Mouse (Mus musculus) forebrain, embryonic 12.5 days (tissue): ENCODE data around the gene Pycr2. TPM values are rescaled to one million over a fixed set of nuclear protein-coding genes. Genes with fewer than 3 reads are reported as not detected.

Experiments used
- ATAC-seq: fragments of 200-750 bp; cut with Nextera tagmentation; 2 replicates; pipeline ENCODE4 v1.8.0; 2017; ENCODE audit warnings: moderate TSS enrichment; ENCODE audit not compliant: low FRiP score
- H3K27ac ChIP-seq: fragments of 300-500 bp; sonication (generic); 2 replicates; pipeline ENCODE4 v1.5.1; 2016; ENCODE audit warnings: mild to moderate bottlenecking
- H3K27me3 ChIP-seq: fragments of 300-500 bp; sonication (generic); 2 replicates; pipeline ENCODE4 v1.6.1; 2016; ENCODE audit warnings: mild to moderate bottlenecking
- H3K36me3 ChIP-seq: fragments of 300-500 bp; sonication (generic); replicated peaks from 2 replicates; pipeline ENCODE4 v1.6.1; 2016; ENCODE audit warnings: mild to moderate bottlenecking
- H3K4me1 ChIP-seq: fragments of 300-500 bp; sonication (generic); 2 replicates; pipeline ENCODE4 v1.6.1; 2016
- H3K4me2 ChIP-seq: fragments of 300-500 bp; sonication (generic); 2 replicates; pipeline ENCODE4 v1.6.1; 2016; ENCODE audit warnings: mild to moderate bottlenecking, moderate library complexity
- H3K4me3 ChIP-seq: fragments of 300-500 bp; sonication (generic); replicated peaks from 2 replicates; pipeline ENCODE4 v1.5.1; 2016; ENCODE audit warnings: mild to moderate bottlenecking
- H3K9ac ChIP-seq: fragments of 300-500 bp; sonication (generic); 2 replicates; pipeline ENCODE4 v1.6.1; 2016; ENCODE audit warnings: mild to moderate bottlenecking
- H3K9me3 ChIP-seq: fragments of 300-500 bp; sonication (generic); 2 replicates; pipeline ENCODE4 v1.6.1; 2016
- WGBS: fragments of 180-500 bp; shearing (Covaris S2); methylation state at CpG from one replicate; pipeline ENCODE4 v1.1.7; 2016; 5-methylcytosine and 5-hydroxymethylcytosine counted together
- polyA plus RNA-seq: library from polyadenylated mRNA; unstranded; fragments of >200 nt; fragmentation: Nextera tagmentation; extraction: Ambion mirVana; gene quantifications from 2 replicates; pipeline ENCODE4 v1.2.1, GENCODE M21; 2016

Gene Pycr2
- polyA plus RNA-seq, 1 experiment from 2014 or later: 98.3 TPM

DNA sequence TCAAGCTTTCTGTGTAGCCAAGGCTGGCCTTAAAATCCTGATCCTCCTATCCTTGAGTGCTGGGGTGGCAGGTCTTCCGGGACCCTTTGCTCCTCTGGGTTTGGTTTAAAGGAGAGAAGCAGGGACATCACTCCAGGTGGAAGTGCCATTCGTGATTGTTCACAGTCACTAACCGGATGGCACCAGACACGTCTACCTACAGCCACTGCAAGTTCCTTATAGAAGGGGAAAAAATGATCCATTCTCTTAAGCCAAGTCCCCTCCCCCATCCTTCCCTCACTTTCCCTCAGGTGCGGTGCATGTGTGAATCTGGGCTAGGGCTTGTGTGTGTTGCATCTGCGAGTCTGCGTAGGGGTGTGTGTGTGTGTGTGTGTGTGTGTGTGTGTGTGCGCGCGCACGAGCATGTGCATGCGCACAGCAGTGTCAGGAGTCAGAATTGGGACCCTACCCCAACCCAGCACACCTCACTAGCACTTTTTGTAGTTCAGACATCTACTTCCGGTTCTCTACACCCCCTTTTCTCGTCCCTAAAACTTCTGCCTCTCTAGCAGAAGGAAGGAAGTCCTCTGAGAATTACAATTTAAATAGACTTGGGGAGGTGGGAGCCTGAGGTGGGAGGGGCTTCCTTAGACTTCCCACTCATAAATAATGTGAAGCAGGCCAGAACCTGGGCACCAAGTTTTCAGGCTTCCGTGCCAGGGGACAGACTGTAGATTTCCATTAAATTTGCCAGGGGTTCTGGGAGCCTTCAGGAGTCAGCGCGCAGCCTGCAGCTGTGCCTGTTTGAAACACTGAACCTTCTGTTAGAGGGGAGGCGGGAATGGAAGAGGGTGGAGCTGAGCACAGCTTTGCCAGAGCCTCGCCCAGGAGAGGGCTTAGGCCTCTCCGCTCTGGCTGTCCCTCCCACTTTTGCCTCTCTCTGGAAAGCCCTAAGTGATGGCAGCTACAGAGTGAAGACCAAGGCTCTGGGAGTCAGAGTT lies 41.2 kb downstream of the Pycr2 start:
- H3K9me3 ChIP-seq: no peaks in the 10 kb centered on the region
- no peak overlapping the region for H3K9ac ChIP-seq
- no peak overlapping the region for H3K4me2 ChIP-seq
- 30% methylated on average over 20 of the region's 20 CpGs for WGBS
- no peak overlapping the region for H3K27ac ChIP-seq
- H3K4me3 ChIP-seq: no peak overlapping the region
- H3K27me3 ChIP-seq: peaks cover 54% of the 10 kb centered on the region
- peaks cover 23% of the 10 kb centered on the region for H3K4me1 ChIP-seq
- no peaks in the 10 kb centered on the region; the same call in 1 of the 2 replicates for H3K36me3 ChIP-seq
- 0 out of 2 replicates have a peak, but pooled peaks have one; percentile 39 for ATAC-seq

DNA sequence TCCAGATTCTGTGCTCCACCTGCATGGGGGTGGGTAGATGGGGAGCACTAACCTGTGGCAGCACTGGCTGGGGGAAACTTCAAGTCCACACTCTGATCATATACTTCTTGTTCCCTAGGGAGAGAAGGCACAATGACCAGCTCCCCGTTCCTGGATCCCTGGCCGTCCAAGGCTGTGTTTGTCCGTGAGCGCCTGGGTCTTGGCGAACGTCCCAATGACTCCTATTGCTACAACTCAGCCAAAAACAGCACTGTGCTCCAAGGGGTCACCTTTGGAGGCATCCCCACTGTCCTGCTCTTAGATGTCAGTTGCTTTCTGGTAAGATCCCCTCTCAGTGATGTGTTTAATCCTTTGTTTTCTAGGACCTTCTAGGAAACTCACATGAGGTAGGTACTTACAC lies 42.4 kb downstream of the Pycr2 start:
- no peaks in the 10 kb centered on the region for H3K9me3 ChIP-seq
- WGBS: 95% methylated on average over 6 of the region's 6 CpGs

DNA sequence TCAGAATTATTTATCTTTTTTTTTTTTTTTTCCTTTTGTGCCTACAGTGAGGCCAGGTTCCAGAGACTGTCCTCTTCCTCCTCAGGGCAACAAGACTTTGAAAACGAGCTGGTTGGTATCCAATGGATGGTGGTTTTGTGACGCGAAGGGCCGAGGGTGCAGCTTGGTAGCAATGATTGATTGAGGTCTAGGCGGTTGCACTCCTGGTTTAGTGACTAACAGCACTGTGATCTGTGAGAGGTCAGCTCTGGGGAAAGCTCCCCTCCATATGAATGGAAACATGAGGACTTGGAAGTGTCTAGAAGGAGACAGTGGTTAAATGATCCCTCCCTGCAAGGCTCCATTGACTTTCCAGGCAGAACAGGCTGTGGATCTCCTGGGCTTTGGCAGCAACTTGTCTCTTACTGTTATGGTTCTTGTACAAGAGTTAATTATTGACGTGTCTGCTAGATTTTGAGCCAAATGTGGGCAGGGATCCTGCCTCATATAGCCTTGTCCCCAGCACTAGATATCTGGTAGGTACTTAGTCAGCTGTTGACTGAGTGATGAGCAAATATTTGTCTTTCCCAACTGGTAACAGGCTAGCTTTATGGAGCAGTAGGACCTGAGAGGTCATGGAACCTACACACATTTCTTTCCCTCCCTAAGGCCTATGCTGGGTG lies 48.1 kb downstream of the Pycr2 start:
- Histone ChIP-seq H3K27me3 (no peaks in the 10 kb centered on the region), H3K4me3 (no peak overlapping the region), H3K9ac (no peak overlapping the region), H3K36me3 (no peaks in the 10 kb centered on the region; the same call in 1 of the 2 replicates), H3K4me2 (no peak overlapping the region), H3K9me3 (no peaks in the 10 kb centered on the region), H3K4me1 (no peaks in the 10 kb centered on the region), H3K27ac (no peak overlapping the region)
- ATAC-seq: no peak
- 90% methylated on average over 6 of the region's 6 CpGs for WGBS

More for the DNA sequence above, 42.4 kb downstream of the Pycr2 start:
- ATAC-seq: no peak
- Histone ChIP-seq H3K4me3 (no peak overlapping the region), H3K4me1 (peaks cover 23% of the 10 kb centered on the region), H3K27ac (no peak overlapping the region), H3K9ac (no peak overlapping the region), H3K4me2 (no peak overlapping the region), H3K27me3 (peaks cover 43% of the 10 kb centered on the region), H3K36me3 (no peaks in the 10 kb centered on the region; the same call in 1 of the 2 replicates)

DNA sequence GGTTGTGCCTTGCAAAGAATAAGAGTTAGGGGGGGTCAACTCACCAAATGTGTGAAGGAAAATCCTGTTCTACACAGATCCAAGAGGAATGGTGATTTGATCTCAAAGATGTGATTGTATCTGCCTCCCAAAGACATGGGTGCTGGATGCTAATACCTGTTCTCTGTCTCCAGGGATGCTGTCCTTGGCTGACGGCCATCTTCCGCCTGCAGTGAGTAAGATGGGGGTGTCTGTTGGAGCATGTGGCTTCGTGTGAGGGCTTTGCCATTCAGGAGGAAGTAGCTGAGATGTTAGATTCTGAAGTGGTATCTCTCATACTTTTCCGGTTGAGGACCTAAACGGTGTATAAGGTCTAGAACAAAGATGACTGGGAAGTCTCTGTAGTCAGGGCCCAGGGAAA lies 48.7 kb downstream of the Pycr2 start:
- Histone ChIP-seq H3K9me3 (no peaks in the 10 kb centered on the region), H3K4me3 (no peak overlapping the region), H3K4me2 (no peak overlapping the region), H3K27me3 (no peaks in the 10 kb centered on the region), H3K27ac (no peak overlapping the region), H3K9ac (no peak overlapping the region), H3K4me1 (no peaks in the 10 kb centered on the region), H3K36me3 (no peaks in the 10 kb centered on the region; the same call in 1 of the 2 replicates)
- 88% methylated on average over 5 of the region's 5 CpGs for WGBS
- no peak for ATAC-seq

DNA sequence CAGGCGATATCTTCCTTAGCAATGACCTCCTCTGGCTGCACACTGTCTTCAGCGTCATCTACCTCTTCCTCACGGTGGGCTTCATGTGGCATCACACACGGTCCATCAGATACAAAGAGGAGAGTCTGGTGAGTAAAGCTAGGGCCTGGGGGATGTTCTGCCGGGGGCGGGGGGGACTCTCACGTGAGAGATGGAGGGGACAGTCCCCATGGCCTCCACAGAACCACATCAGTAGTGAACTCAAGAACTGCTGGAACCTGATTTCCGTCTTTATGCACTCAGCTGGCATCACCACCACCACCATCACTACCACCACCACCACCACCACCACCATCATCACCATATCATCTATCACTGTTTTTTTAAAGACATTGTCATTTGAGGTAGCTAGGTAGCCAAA lies 52.3 kb downstream of the Pycr2 start:
- Histone ChIP-seq H3K4me1 (no peaks in the 10 kb centered on the region), H3K4me2 (no peak overlapping the region), H3K4me3 (no peak overlapping the region), H3K36me3 (no peaks in the 10 kb centered on the region), H3K9me3 (no peaks in the 10 kb centered on the region), H3K9ac (no peak overlapping the region), H3K27me3 (no peaks in the 10 kb centered on the region), H3K27ac (no peak overlapping the region)
- ATAC-seq: no peak
- WGBS: 90% methylated on average over 8 of the region's 8 CpGs

DNA sequence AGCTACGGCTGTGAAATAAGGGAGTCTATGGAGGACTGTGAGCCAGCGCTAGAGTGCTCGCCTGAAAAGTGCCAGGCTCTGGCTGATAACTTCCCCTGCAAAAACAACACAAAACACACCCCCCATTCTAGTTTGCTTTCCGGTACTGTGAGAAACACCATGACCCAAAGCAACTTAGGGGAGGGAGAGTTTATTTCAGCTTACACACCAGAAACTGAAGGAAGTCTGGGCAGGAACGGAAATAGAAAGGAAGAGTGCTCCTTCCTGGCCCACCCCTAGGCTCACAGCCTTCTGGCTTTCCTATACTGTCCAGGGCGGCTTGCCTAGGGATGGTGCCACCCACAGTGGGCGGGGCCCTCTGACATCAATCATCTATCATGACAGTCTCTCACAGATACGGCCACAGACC lies 52.9 kb downstream of the Pycr2 start:
- Histone ChIP-seq H3K9ac (no peak overlapping the region), H3K27me3 (no peaks in the 10 kb centered on the region), H3K9me3 (no peaks in the 10 kb centered on the region), H3K27ac (no peak overlapping the region), H3K4me2 (no peak overlapping the region), H3K4me1 (no peaks in the 10 kb centered on the region), H3K36me3 (no peaks in the 10 kb centered on the region), H3K4me3 (no peak overlapping the region)
- WGBS: 89% methylated on average over 8 of the region's 8 CpGs
- ATAC-seq: no peak

Other genes starting within 250 kb of the Pycr2 start
- gene Mixl1, start 207.3 kb upstream of the Pycr2 start, polyA plus RNA-seq: not detected in 2 replicates
- 22.5 and 23.7 TPM in 2 replicates for gene Acbd3, start 178.2 kb upstream of the Pycr2 start, polyA plus RNA-seq
- gene H3f3a, start 90.3 kb upstream of the Pycr2 start, polyA plus RNA-seq: 3,507 and 3,679 TPM in 2 replicates
- 39.0 and 39.1 TPM in 2 replicates for gene Sde2, start 53.2 kb upstream of the Pycr2 start, polyA plus RNA-seq
- gene Lefty2, start 11.2 kb upstream of the Pycr2 start, polyA plus RNA-seq: 0.17 TPM in 1 of 2 replicates, not detected in the other
- gene Lefty1, start 30.7 kb downstream of the Pycr2 start, polyA plus RNA-seq: 0.24 and 0.34 TPM in 2 replicates
- gene Tmem63a, start 38.1 kb downstream of the Pycr2 start, polyA plus RNA-seq: 2.0 and 2.4 TPM in 2 replicates
- gene Ephx1, start 116.6 kb downstream of the Pycr2 start, polyA plus RNA-seq: 0.95 and 1.3 TPM in 2 replicates
- not detected in 2 replicates for gene 9130409I23Rik, start 146.9 kb downstream of the Pycr2 start, polyA plus RNA-seq
- 44.5 and 47.2 TPM in 2 replicates for gene Nvl, start 239.9 kb downstream of the Pycr2 start, polyA plus RNA-seq
- gene Cnih4, start 240.4 kb downstream of the Pycr2 start, polyA plus RNA-seq: 80.4 and 82.9 TPM in 2 replicates